Mouse (Mus musculus) thymus, adult 2 months (tissue): Measurements from ENCODE around the gene Mtmr2.

Experiments used
- CTCF ChIP-seq: fragments of 200-500 bp; IDR thresholded peaks from 2 replicates; pipeline ENCODE4 v1.5.1; 2012; ENCODE audit warnings: mild to moderate bottlenecking, control low read depth, low read length, moderate library complexity, borderline replicate concordance; ENCODE audit not compliant: control insufficient read depth, poor library complexity, insufficient read depth; ENCODE audit errors: extremely low read depth
- POLR2A ChIP-seq: fragments of 200-500 bp; IDR thresholded peaks from 2 replicates; pipeline ENCODE4 v1.6.1; 2012; ENCODE audit warnings: mild to moderate bottlenecking, low read length, control low read depth, moderate library complexity; ENCODE audit not compliant: control insufficient read depth, poor library complexity, insufficient read depth; ENCODE audit errors: extremely low read depth

DNA sequence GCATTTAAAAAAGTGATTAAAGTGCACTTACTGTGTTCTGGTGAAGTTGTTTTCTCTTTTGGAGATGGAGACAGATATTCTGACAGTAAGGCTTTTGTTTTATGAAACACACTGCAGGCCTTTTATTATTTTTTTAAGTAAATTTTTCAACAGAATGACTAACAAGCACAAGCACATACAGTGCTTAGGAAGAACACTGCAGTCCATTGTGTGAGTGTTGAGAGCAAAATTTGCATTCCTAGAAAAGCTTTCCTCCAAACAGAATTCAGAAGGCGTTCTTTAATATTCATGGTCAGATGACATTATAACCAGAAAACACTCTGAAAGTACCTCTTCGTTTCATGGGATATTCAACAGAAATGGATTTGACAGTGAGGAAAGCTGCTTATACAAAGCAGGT is 17.4 kb downstream of the Mtmr2 start:
- TF ChIP-seq CTCF, result no peak
- no peak for TF ChIP-seq POLR2A
